Mouse (Mus musculus) gastrocnemius, postnatal 36 days (tissue): ENCODE data around the gene Gmip. TPM values are rescaled to one million over a fixed set of nuclear protein-coding genes. Genes with fewer than 3 reads are reported as not detected.

Experiments used
- DNase-seq, 2 experiments: peaks; one replicate each; pipeline ENCODE4 v3.0.0; 2022
- intact Hi-C: fragments of 180-260 bp; cut with DNase I; formaldehyde crosslinking; loops from one replicate; pipeline ENCODE4 v1.15.1; 2025
- total RNA-seq, 2 experiments: library from RNA; stranded (reverse); gene quantifications; 2 replicates each; pipeline ENCODE4 v1.2.3; 2021

The Gmip gene
- total RNA-seq, 2 experiments from 2014 or later = 3.0 to 3.5 TPM

- DNase-seq = peak in 1 of 2 experiments; percentile 3
- intact Hi-C loops = no loop called here
Measured at GRCm38 (mm10) chr8:69801796-69802195, 6.7 kb upstream of the Gmip start.

- intact Hi-C loops = no loop called here
- peak in 1 of 2 experiments; percentile 4 for DNase-seq
Measured at GRCm38 (mm10) chr8:69802216-69802615, 6.3 kb upstream of the Gmip start.

GRCm38 (mm10) chr8:69803366-69803765 lies 5.1 kb upstream of the Gmip start:
- peak in 1 of 2 experiments; percentile 3 for DNase-seq
- intact Hi-C loops = no loop called here

- intact Hi-C loops = no loop called here
- no peak for DNase-seq
Measured at GRCm38 (mm10) chr8:69804537-69804936, 3.9 kb upstream of the Gmip start.

GRCm38 (mm10) chr8:69805086-69805485 lies 3.4 kb upstream of the Gmip start:
- intact Hi-C loops = no loop called here
- no peak for DNase-seq

- DNase-seq = peak in 1 of 2 experiments; percentile 10
- intact Hi-C loops = no loop called here
Measured at GRCm38 (mm10) chr8:69805491-69805890, 3.0 kb upstream of the Gmip start.

- intact Hi-C loops = no loop called here
- no peak for DNase-seq
Measured at GRCm38 (mm10) chr8:69807236-69807635, 1.2 kb upstream of the Gmip start.

GRCm38 (mm10) chr8:69808864-69809403 lies 455 bp downstream of the Gmip start:
- DNase-seq = no peak
- intact Hi-C loops = no loop called here

GRCm38 (mm10) chr8:69809820-69810219 lies 1.3 kb downstream of the Gmip start:
- DNase-seq = no peak
- intact Hi-C loops = no loop called here

GRCm38 (mm10) chr8:69814881-69815280 lies 6.4 kb downstream of the Gmip start:
- intact Hi-C loops = no loop called here
- DNase-seq = no peak

GRCm38 (mm10) chr8:69815396-69815795 lies 6.9 kb downstream of the Gmip start:
- intact Hi-C loops = no loop called here
- DNase-seq = no peak

- intact Hi-C loops = no loop called here
- DNase-seq = no peak
Measured at GRCm38 (mm10) chr8:69820466-69820865, 12.0 kb downstream of the Gmip start.

- intact Hi-C loops = no loop called here
- DNase-seq = no peak
Measured at GRCm38 (mm10) chr8:69821971-69822385, 13.5 kb downstream of the Gmip start.

- DNase-seq = no peak
- intact Hi-C loops = no loop called here
Measured at GRCm38 (mm10) chr8:69822386-69823191, 14.1 kb downstream of the Gmip start, which contains the start of gene Lpar2. TSS of gene Lpar2 (plus strand) at chr8:69822429.

GRCm38 (mm10) chr8:69826371-69826770 lies 17.9 kb downstream of the Gmip start:
- intact Hi-C loops = no loop called here
- DNase-seq = no peak

- DNase-seq = peak; percentile 50 to 66
- intact Hi-C loops = no loop called here
Measured at GRCm38 (mm10) chr8:69832298-69832853, 23.9 kb downstream of the Gmip start, which contains the start of gene Pbx4. TSS of gene Pbx4 (plus strand) at chr8:69832491.

- DNase-seq = no peak
- intact Hi-C loops = no loop called here
Measured at GRCm38 (mm10) chr8:69837057-69837682, 28.7 kb downstream of the Gmip start.

- intact Hi-C loops = no loop called here
- DNase-seq = no peak
Measured at GRCm38 (mm10) chr8:69847167-69848065, 38.9 kb downstream of the Gmip start.

- intact Hi-C loops = no loop called here
- DNase-seq = no peak
Measured at GRCm38 (mm10) chr8:69848951-69849350, 40.5 kb downstream of the Gmip start.

- intact Hi-C loops = no loop called here
- no peak for DNase-seq
Measured at GRCm38 (mm10) chr8:69849899-69850298, 41.4 kb downstream of the Gmip start.
